Mouse (Mus musculus): Measurements from ENCODE around the gene Tsku.

Tsku gene

GRCm38 (mm10) chr7:98361063-98361652 lies at the start of gene Tsku:
Gene Tsku (minus strand): TSS chr7:98361328.
- DNase-seq (ENCODE audit: low spot score in 2 of 2), result no peak

- DNase-seq (ENCODE audit: low spot score in 2 of 2), result no peak
Observed at GRCm38 (mm10) chr7:98407615-98408014, 46.5 kb upstream of the Tsku start.

GRCm38 (mm10) chr7:98403996-98404395 lies 42.9 kb upstream of the Tsku start:
- DNase-seq (ENCODE audit: low spot score in 2 of 2), result no peak

GRCm38 (mm10) chr7:98402582-98403574 lies 41.8 kb upstream of the Tsku start:
- no peak for DNase-seq (ENCODE audit: low spot score in 2 of 2)

- DNase-seq (ENCODE audit: low spot score in 2 of 2), result no peak
Observed at GRCm38 (mm10) chr7:98392466-98393201, 31.5 kb upstream of the Tsku start.

GRCm38 (mm10) chr7:98391351-98391936 lies 30.3 kb upstream of the Tsku start:
- DNase-seq (ENCODE audit: low spot score in 2 of 2), result no peak

- no peak for DNase-seq (ENCODE audit: low spot score in 2 of 2)
Observed at GRCm38 (mm10) chr7:98390486-98390885, 29.4 kb upstream of the Tsku start.

GRCm38 (mm10) chr7:98389656-98390055 lies 28.5 kb upstream of the Tsku start:
- no peak for DNase-seq (ENCODE audit: low spot score in 2 of 2)

- no peak for DNase-seq (ENCODE audit: low spot score in 2 of 2)
Observed at GRCm38 (mm10) chr7:98388881-98389501, 27.9 kb upstream of the Tsku start.

- DNase-seq (ENCODE audit: low spot score in 2 of 2), result no peak
Observed at GRCm38 (mm10) chr7:98387201-98387600, 26.1 kb upstream of the Tsku start.

GRCm38 (mm10) chr7:98385168-98385567 lies 24.0 kb upstream of the Tsku start:
- DNase-seq (ENCODE audit: low spot score in 2 of 2), result no peak

GRCm38 (mm10) chr7:98383337-98383736 lies 22.2 kb upstream of the Tsku start:
- no peak for DNase-seq (ENCODE audit: low spot score in 2 of 2)

GRCm38 (mm10) chr7:98382784-98383183 lies 21.7 kb upstream of the Tsku start:
- no peak for DNase-seq (ENCODE audit: low spot score in 2 of 2)

- no peak for DNase-seq (ENCODE audit: low spot score in 2 of 2)
Observed at GRCm38 (mm10) chr7:98380224-98380925, 19.2 kb upstream of the Tsku start.

- DNase-seq (ENCODE audit: low spot score in 2 of 2), result no peak
Observed at GRCm38 (mm10) chr7:98379232-98379631, 18.1 kb upstream of the Tsku start.

- DNase-seq (ENCODE audit: low spot score in 2 of 2), result no peak
Observed at GRCm38 (mm10) chr7:98377257-98377656, 16.1 kb upstream of the Tsku start.

- no peak for DNase-seq (ENCODE audit: low spot score in 2 of 2)
Observed at GRCm38 (mm10) chr7:98371161-98371560, 10.0 kb upstream of the Tsku start.

- DNase-seq (ENCODE audit: low spot score in 2 of 2), result no peak
Observed at GRCm38 (mm10) chr7:98369762-98370369, 8.7 kb upstream of the Tsku start.

GRCm38 (mm10) chr7:98361662-98362061 lies 534 bp upstream of the Tsku start:
- no peak for DNase-seq (ENCODE audit: low spot score in 2 of 2)

GRCm38 (mm10) chr7:98360621-98360990 lies 522 bp downstream of the Tsku start:
- DNase-seq (ENCODE audit: low spot score in 2 of 2), result no peak

Data from natural killer cell, adult 2 months (primary cell).